Mouse (Mus musculus) left cerebral cortex, postnatal 25 days (tissue): ENCODE results near the gene Scpep1. TPM values are rescaled to one million over a fixed set of nuclear protein-coding genes. Genes with fewer than 3 reads are reported as not detected.
"Not testable (repeated sequence)": the region's sequence is repeated elsewhere in the genome, so short reads cannot be mapped to it uniquely, and the experiment has no call there.

Source experiments
- DNase-seq, 2 experiments: peaks; one replicate each; pipeline ENCODE4 v3.0.0; 2022; ENCODE audit warnings: low spot score in 2 of 2, mixed read lengths in 1 of 2
- intact Hi-C: fragments of 180-260 bp; cut with DNase I; formaldehyde crosslinking; loops from one replicate; pipeline ENCODE4 v1.15.1; 2025
- total RNA-seq, 2 experiments: library from RNA; stranded (reverse); gene quantifications; 2 replicates each; pipeline ENCODE4 v1.2.3; 2021

Gene Scpep1
- 10 to 100 TPM; 19.0 to 20.7 TPM for total RNA-seq

- intact Hi-C loops, result loop anchor here (5.0 kb wide), 3 partner anchors 48 to 108 kb away; partner anchors contain the start of gene Akap1
- DNase-seq, result peak; percentile 91 to 97
These were observed at the start of gene Scpep1 for GRCm38 (mm10) chr11:88955217-88955969. TSS of gene Scpep1 (minus strand) at chr11:88955465.

GRCm38 (mm10) chr11:89003726-89004125 is 48.5 kb upstream of the Scpep1 start:
- intact Hi-C loops, result no loop called here
- no peak for DNase-seq

- DNase-seq, result no peak
- intact Hi-C loops, result no loop called here
These were observed 47.8 kb upstream of the Scpep1 start for GRCm38 (mm10) chr11:89003078-89003477.

- intact Hi-C loops, result no loop called here
- DNase-seq, result no peak
These were observed 47.4 kb upstream of the Scpep1 start for GRCm38 (mm10) chr11:89002621-89003020.

- intact Hi-C loops, result no loop called here
- no peak for DNase-seq
These were observed 46.8 kb upstream of the Scpep1 start for GRCm38 (mm10) chr11:89002068-89002467.

- intact Hi-C loops, result no loop called here
- no peak for DNase-seq
These were observed 46.3 kb upstream of the Scpep1 start for GRCm38 (mm10) chr11:89001569-89001968.

- intact Hi-C loops, result no loop called here
- no peak for DNase-seq
These were observed 45.2 kb upstream of the Scpep1 start for GRCm38 (mm10) chr11:89000527-89000819.

GRCm38 (mm10) chr11:88999723-89000526 is 44.7 kb upstream of the Scpep1 start:
- intact Hi-C loops, result no loop called here

GRCm38 (mm10) chr11:88998974-88999722 is 43.9 kb upstream of the Scpep1 start, which contains the start of gene Trim25:
TSS of gene Trim25 (plus strand) at chr11:88999376.
- intact Hi-C loops, result no loop called here
- DNase-seq, result peak; percentile 37 to 50

More at GRCm38 (mm10) chr11:88999723-89000526, 44.7 kb upstream of the Scpep1 start:
- DNase-seq, result no peak

GRCm38 (mm10) chr11:88998406-88998805 is 43.1 kb upstream of the Scpep1 start:
- intact Hi-C loops, result no loop called here
- DNase-seq, result no peak

- DNase-seq, intact Hi-C loops: not testable (repeated sequence)
These were observed 42.1 kb upstream of the Scpep1 start for GRCm38 (mm10) chr11:88997343-88997742.

GRCm38 (mm10) chr11:88996427-88996826 is 41.2 kb upstream of the Scpep1 start:
- DNase-seq, result no peak
- intact Hi-C loops, result no loop called here

- DNase-seq, result no peak
- intact Hi-C loops, result no loop called here
These were observed 40.4 kb upstream of the Scpep1 start for GRCm38 (mm10) chr11:88995616-88996015.

- intact Hi-C loops, result no loop called here
- no peak for DNase-seq
These were observed 39.2 kb upstream of the Scpep1 start for GRCm38 (mm10) chr11:88994492-88994891.

GRCm38 (mm10) chr11:88993625-88994024 is 38.4 kb upstream of the Scpep1 start:
- DNase-seq, result peak in 1 of 2 experiments; percentile 56
- intact Hi-C loops, result loop anchor here (2.0 kb wide), 1 partner anchor 45 kb away; no protein-coding TSS in a partner anchor

GRCm38 (mm10) chr11:88993186-88993585 is 37.9 kb upstream of the Scpep1 start:
- intact Hi-C loops, result loop anchor here (2.0 kb wide), 1 partner anchor 46 kb away; no protein-coding TSS in a partner anchor
- DNase-seq, result no peak

GRCm38 (mm10) chr11:88989530-88989929 is 34.3 kb upstream of the Scpep1 start:
- DNase-seq, result no peak
- intact Hi-C loops, result no loop called here

GRCm38 (mm10) chr11:88988956-88989355 is 33.7 kb upstream of the Scpep1 start:
- DNase-seq, result no peak
- intact Hi-C loops, result no loop called here

- DNase-seq, result no peak
- intact Hi-C loops, result no loop called here
These were observed 31.4 kb upstream of the Scpep1 start for GRCm38 (mm10) chr11:88986616-88987015.

GRCm38 (mm10) chr11:88981337-88981736 is 26.1 kb upstream of the Scpep1 start:
- intact Hi-C loops, result no loop called here
- no peak for DNase-seq
